Mouse (Mus musculus): ENCODE data around the gene Samd11.
A peak's percentile ranks its signal among the peaks of the same experiment; 100 is the strongest.

Gene Samd11

GRCm38 (mm10) chr4:156255078-156255839 is at the start of gene Samd11:
Samd11 (minus strand) TSS chr4:156255657.
- DNase-seq (ENCODE audit: low spot score): no peak

GRCm38 (mm10) chr4:156254361-156255077 is 938 bp downstream of the Samd11 start:
- DNase-seq (ENCODE audit: low spot score): no peak

- no peak for DNase-seq (ENCODE audit: low spot score)
Observed at GRCm38 (mm10) chr4:156253043-156253442, 2.4 kb downstream of the Samd11 start.

- no peak for DNase-seq (ENCODE audit: low spot score)
Observed at GRCm38 (mm10) chr4:156252619-156253018, 2.8 kb downstream of the Samd11 start.

- DNase-seq (ENCODE audit: low spot score): no peak
Observed at GRCm38 (mm10) chr4:156252140-156252539, 3.3 kb downstream of the Samd11 start.

- no peak for DNase-seq (ENCODE audit: low spot score)
Observed at GRCm38 (mm10) chr4:156251081-156251480, 4.4 kb downstream of the Samd11 start.

- no peak for DNase-seq (ENCODE audit: low spot score)
Observed at GRCm38 (mm10) chr4:156249567-156249966, 5.9 kb downstream of the Samd11 start.

GRCm38 (mm10) chr4:156236651-156237447 is 18.6 kb downstream of the Samd11 start:
- no peak for DNase-seq (ENCODE audit: low spot score)

GRCm38 (mm10) chr4:156235808-156236533 is 19.5 kb downstream of the Samd11 start, which contains the start of gene Noc2l:
Noc2l (plus strand) TSS chr4:156236010.
- peak; percentile 92 for DNase-seq (ENCODE audit: low spot score)

- no peak for DNase-seq (ENCODE audit: low spot score)
Observed at GRCm38 (mm10) chr4:156235360-156235770, 20.1 kb downstream of the Samd11 start.

GRCm38 (mm10) chr4:156234701-156235213 is 20.7 kb downstream of the Samd11 start, which contains the start of gene Plekhn1:
Plekhn1 (minus strand) TSS chr4:156234857.
- peak; percentile 74 for DNase-seq (ENCODE audit: low spot score)

- no peak for DNase-seq (ENCODE audit: low spot score)
Observed at GRCm38 (mm10) chr4:156234021-156234501, 21.4 kb downstream of the Samd11 start.

GRCm38 (mm10) chr4:156228393-156229024 is 26.9 kb downstream of the Samd11 start:
- DNase-seq (ENCODE audit: low spot score): peak; percentile 76

GRCm38 (mm10) chr4:156227752-156228392 is 27.6 kb downstream of the Samd11 start:
- DNase-seq (ENCODE audit: low spot score): peak; percentile 63

- DNase-seq (ENCODE audit: low spot score): peak; percentile 55
Observed at GRCm38 (mm10) chr4:156224276-156224675, 31.2 kb downstream of the Samd11 start.

- no peak for DNase-seq (ENCODE audit: low spot score)
Observed at GRCm38 (mm10) chr4:156219936-156220335, 35.5 kb downstream of the Samd11 start.

GRCm38 (mm10) chr4:156217838-156218237 is 37.6 kb downstream of the Samd11 start:
- peak; percentile 47 for DNase-seq (ENCODE audit: low spot score)

- no peak for DNase-seq (ENCODE audit: low spot score)
Observed at GRCm38 (mm10) chr4:156217022-156217669, 38.3 kb downstream of the Samd11 start.

GRCm38 (mm10) chr4:156216196-156216595 is 39.3 kb downstream of the Samd11 start:
- no peak for DNase-seq (ENCODE audit: low spot score)

GRCm38 (mm10) chr4:156215649-156216048 is 39.8 kb downstream of the Samd11 start, which contains the start of gene Perm1:
Perm1 (plus strand) TSS chr4:156215868.
- no peak for DNase-seq (ENCODE audit: low spot score)

Measured in urinary bladder, postnatal 14 days (tissue).